Mouse (Mus musculus) kidney, embryonic 14.5 days (tissue): ENCODE data around the gene Sema4d. TPM values are rescaled to one million over a fixed set of nuclear protein-coding genes. Genes with fewer than 3 reads are reported as not detected.
A peak's percentile ranks its signal among the peaks of the same experiment; 100 is the strongest.

ENCODE experiments used
- ATAC-seq: fragments of 200-750 bp; cut with Nextera tagmentation; 2 replicates; pipeline ENCODE4 v1.8.0; 2017; ENCODE audit warnings: moderate number of reproducible peaks, mild to moderate bottlenecking, moderate TSS enrichment, moderate library complexity; ENCODE audit not compliant: low FRiP score, low TSS enrichment
- H3K27ac ChIP-seq: fragments of 300-500 bp; sonication (generic); 2 replicates; pipeline ENCODE4 v1.5.1; 2014; ENCODE audit warnings: low read depth, mild to moderate bottlenecking, low read length, moderate library complexity, mixed read lengths
- H3K27me3 ChIP-seq: fragments of 300-500 bp; sonication (generic); 2 replicates; pipeline ENCODE4 v1.6.1; 2014; ENCODE audit warnings: mild to moderate bottlenecking, low read length; ENCODE audit not compliant: control insufficient read depth, insufficient read depth
- H3K36me3 ChIP-seq: fragments of 300-500 bp; sonication (generic); 2 replicates; pipeline ENCODE4 v1.6.1; 2014; ENCODE audit warnings: low read length, mixed read lengths; ENCODE audit not compliant: control insufficient read depth, insufficient read depth
- H3K4me1 ChIP-seq: fragments of 300-500 bp; sonication (generic); 2 replicates; pipeline ENCODE4 v1.6.1; 2014; ENCODE audit warnings: low read length, mixed read lengths; ENCODE audit not compliant: control insufficient read depth, insufficient read depth
- H3K4me2 ChIP-seq: fragments of 300-500 bp; sonication (generic); replicated peaks from 2 replicates; pipeline ENCODE4 v1.6.1; 2014; ENCODE audit warnings: low read depth, mild to moderate bottlenecking, low read length
- H3K4me3 ChIP-seq: fragments of 300-500 bp; sonication (generic); 2 replicates; pipeline ENCODE4 v1.5.1; 2014; ENCODE audit warnings: mild to moderate bottlenecking, low read length
- H3K9ac ChIP-seq: fragments of 300-500 bp; sonication (generic); 2 replicates; pipeline ENCODE4 v1.6.1; 2014; ENCODE audit warnings: low read depth, mild to moderate bottlenecking, low read length, moderate library complexity
- H3K9me3 ChIP-seq: fragments of 300-500 bp; sonication (generic); 2 replicates; pipeline ENCODE4 v1.6.1; 2016; ENCODE audit warnings: low read length; ENCODE audit not compliant: control insufficient read depth
- WGBS: fragments of 180-500 bp; shearing (Covaris S2); extraction: QIAGEN DNeasy Blood & Tissue Kit; methylation state at CpG from one replicate; pipeline ENCODE4 v1.1.7; 2014; 5-methylcytosine and 5-hydroxymethylcytosine counted together
- polyA plus RNA-seq: library from polyadenylated mRNA; unstranded; fragments of >200 nt; fragmentation: Nextera tagmentation; extraction: Ambion mirVana; gene quantifications from 2 replicates; pipeline ENCODE4 v1.2.1, GENCODE M21; 2014

The Sema4d gene
- polyA plus RNA-seq, 1 experiment from 2014 or later, result 20.2 TPM

DNA sequence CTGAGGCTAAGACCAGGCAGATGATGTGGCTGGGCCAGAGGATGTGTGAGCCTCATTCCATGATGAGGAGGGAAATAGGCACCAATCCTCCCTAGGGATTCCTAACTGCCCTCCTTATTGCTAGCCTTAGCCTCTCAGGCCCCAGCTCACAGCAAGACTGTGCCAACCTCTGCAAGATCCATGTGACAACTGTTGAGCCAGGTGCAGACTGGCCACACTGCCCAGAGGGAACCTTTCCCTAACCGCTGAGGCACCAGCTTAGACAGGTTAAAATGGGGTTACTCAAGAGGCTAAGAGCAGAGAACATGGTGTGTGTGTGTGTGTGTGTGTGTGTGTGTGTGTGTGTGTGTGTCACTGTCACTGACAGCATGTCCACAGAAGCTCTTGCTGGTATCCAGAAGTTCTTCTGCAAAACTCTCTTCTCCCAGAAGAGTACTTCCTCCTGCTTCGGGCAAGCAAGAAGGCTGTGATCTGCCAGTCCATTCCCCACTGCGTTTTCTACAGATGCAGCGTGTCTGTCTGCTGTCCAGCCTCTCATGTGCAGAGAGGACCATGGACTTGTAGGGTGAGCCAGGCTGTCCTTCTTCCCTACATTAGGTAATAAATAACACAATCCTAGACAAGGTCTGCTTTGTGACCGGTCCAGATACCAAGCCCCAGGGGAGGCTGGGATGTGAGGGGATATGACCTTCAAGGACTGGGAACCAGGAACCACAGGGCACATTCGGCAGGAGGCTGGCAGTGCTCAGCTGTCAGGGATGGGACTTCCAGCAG lies 24.8 kb upstream of the Sema4d start:
- Histone ChIP-seq H3K4me1 (0 out of 2 replicates have a peak, but pooled peaks cover 2% of the 10 kb centered on the region), H3K36me3 (no peaks in the 10 kb centered on the region), H3K27me3 (no peaks in the 10 kb centered on the region), H3K9me3 (no peaks in the 10 kb centered on the region), H3K4me3 (no peak overlapping the region), H3K9ac (no peak overlapping the region), H3K4me2 (no peak overlapping the region), H3K27ac (no peak overlapping the region)
- WGBS, result 47% methylated on average over 6 of the region's 6 CpGs
- peak; percentile 34; the same call in 1 of the 2 replicates for ATAC-seq

GRCm38 (mm10) chr13:51816559-51817041 lies 23.1 kb upstream of the Sema4d start:
- H3K27ac ChIP-seq, result 0 out of 2 replicates have a peak overlapping the region, but pooled peaks have one; percentile 14
- no peaks in the 10 kb centered on the region for H3K9me3 ChIP-seq
- WGBS, result 81% methylated on average over 5 of the region's 5 CpGs
- no peak overlapping the region for H3K4me2 ChIP-seq
- ATAC-seq, result no peak
- H3K9ac ChIP-seq, result no peak overlapping the region
- 0 out of 2 replicates have a peak, but pooled peaks cover 2% of the 10 kb centered on the region for H3K4me1 ChIP-seq
- no peaks in the 10 kb centered on the region for H3K27me3 ChIP-seq
- no peaks in the 10 kb centered on the region for H3K36me3 ChIP-seq
- no peak overlapping the region for H3K4me3 ChIP-seq

- H3K4me1 ChIP-seq, result 0 out of 2 replicates have a peak, but pooled peaks cover 2% of the 10 kb centered on the region
- WGBS, result 71% methylated on average over 9 of the region's 9 CpGs
- ATAC-seq, result no peak
- no peak overlapping the region for H3K4me3 ChIP-seq
- no peaks in the 10 kb centered on the region for H3K9me3 ChIP-seq
- no peaks in the 10 kb centered on the region for H3K36me3 ChIP-seq
- no peak overlapping the region for H3K27ac ChIP-seq
- H3K9ac ChIP-seq, result no peak overlapping the region
- no peak overlapping the region for H3K4me2 ChIP-seq
- no peaks in the 10 kb centered on the region for H3K27me3 ChIP-seq
Measured at GRCm38 (mm10) chr13:51815865-51816504, 22.4 kb upstream of the Sema4d start.

DNA sequence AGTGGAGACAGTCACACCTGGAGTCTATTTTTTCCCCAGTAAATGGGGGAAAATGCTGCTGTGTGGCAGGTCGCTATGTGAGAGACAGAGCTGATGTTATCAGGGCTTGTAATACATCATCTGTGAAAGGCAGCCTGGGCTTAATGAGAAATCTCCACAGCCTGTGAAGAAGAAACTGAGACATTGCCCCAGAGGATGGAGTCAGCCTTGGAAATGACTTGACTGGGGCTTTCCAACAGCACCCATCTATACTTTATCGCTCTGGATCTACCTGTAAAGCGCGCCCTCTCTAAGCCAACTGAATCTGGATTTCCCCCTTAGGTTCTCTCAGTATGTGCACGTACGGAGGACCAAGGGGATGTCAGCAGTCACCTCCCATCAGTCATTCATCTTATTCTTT lies 21.1 kb upstream of the Sema4d start:
- 0 out of 2 replicates have a peak, but pooled peaks cover 2% of the 10 kb centered on the region for H3K4me1 ChIP-seq
- WGBS, result 93% methylated on average over 6 of the region's 6 CpGs
- H3K9me3 ChIP-seq, result no peaks in the 10 kb centered on the region
- no peaks in the 10 kb centered on the region for H3K36me3 ChIP-seq
- H3K27ac ChIP-seq, result no peak overlapping the region
- no peak overlapping the region for H3K9ac ChIP-seq
- no peak overlapping the region for H3K4me3 ChIP-seq
- no peak for ATAC-seq
- no peak overlapping the region for H3K4me2 ChIP-seq
- no peaks in the 10 kb centered on the region for H3K27me3 ChIP-seq

- no peak overlapping the region for H3K27ac ChIP-seq
- no peaks in the 10 kb centered on the region for H3K9me3 ChIP-seq
- no peak overlapping the region for H3K4me3 ChIP-seq
- no peaks in the 10 kb centered on the region for H3K36me3 ChIP-seq
- 56% methylated on average over 10 of the region's 10 CpGs for WGBS
- H3K9ac ChIP-seq, result no peak overlapping the region
- no peaks in the 10 kb centered on the region for H3K27me3 ChIP-seq
- ATAC-seq, result no peak
- 0 out of 2 replicates have a peak, but pooled peaks cover 2% of the 10 kb centered on the region for H3K4me1 ChIP-seq
- H3K4me2 ChIP-seq, result no peak overlapping the region
Measured at GRCm38 (mm10) chr13:51813621-51814615, 20.4 kb upstream of the Sema4d start.

- 32% methylated on average over 12 of the region's 12 CpGs for WGBS
- Histone ChIP-seq H3K4me3 (no peak overlapping the region), H3K9ac (no peak overlapping the region), H3K9me3 (no peaks in the 10 kb centered on the region), H3K36me3 (no peaks in the 10 kb centered on the region), H3K27ac (no peak overlapping the region), H3K4me2 (no peak overlapping the region), H3K4me1 (no peaks in the 10 kb centered on the region), H3K27me3 (no peaks in the 10 kb centered on the region)
- ATAC-seq, result peak; percentile 68; the same call in 1 of the 2 replicates
Measured at GRCm38 (mm10) chr13:51808141-51808540, 14.6 kb upstream of the Sema4d start.

GRCm38 (mm10) chr13:51806220-51806619 lies 12.7 kb upstream of the Sema4d start:
- H3K9ac ChIP-seq, result no peak overlapping the region
- no peaks in the 10 kb centered on the region for H3K36me3 ChIP-seq
- no peak overlapping the region for H3K4me2 ChIP-seq
- no peaks in the 10 kb centered on the region for H3K27me3 ChIP-seq
- no peaks in the 10 kb centered on the region for H3K9me3 ChIP-seq
- no peak overlapping the region for H3K27ac ChIP-seq
- no peaks in the 10 kb centered on the region for H3K4me1 ChIP-seq
- no peak overlapping the region for H3K4me3 ChIP-seq
- no peak for ATAC-seq
- WGBS, result 81% methylated on average over 15 of the region's 15 CpGs

- Histone ChIP-seq H3K4me3 (no peak overlapping the region), H3K36me3 (no peaks in the 10 kb centered on the region), H3K4me1 (no peaks in the 10 kb centered on the region), H3K27ac (no peak overlapping the region), H3K4me2 (no peak overlapping the region), H3K9me3 (no peaks in the 10 kb centered on the region), H3K9ac (no peak overlapping the region), H3K27me3 (no peaks in the 10 kb centered on the region)
- 70% methylated on average over 4 of the region's 4 CpGs for WGBS
- ATAC-seq, result no peak
Measured at GRCm38 (mm10) chr13:51805634-51806033, 12.1 kb upstream of the Sema4d start.
